Mouse (Mus musculus): Measurements from ENCODE around the gene Olig2. TPM values are rescaled to one million over a fixed set of nuclear protein-coding genes. Genes with fewer than 3 reads are reported as not detected.

The Olig2 gene
- polyA plus RNA-seq, 1 experiment = not detected

DNA sequence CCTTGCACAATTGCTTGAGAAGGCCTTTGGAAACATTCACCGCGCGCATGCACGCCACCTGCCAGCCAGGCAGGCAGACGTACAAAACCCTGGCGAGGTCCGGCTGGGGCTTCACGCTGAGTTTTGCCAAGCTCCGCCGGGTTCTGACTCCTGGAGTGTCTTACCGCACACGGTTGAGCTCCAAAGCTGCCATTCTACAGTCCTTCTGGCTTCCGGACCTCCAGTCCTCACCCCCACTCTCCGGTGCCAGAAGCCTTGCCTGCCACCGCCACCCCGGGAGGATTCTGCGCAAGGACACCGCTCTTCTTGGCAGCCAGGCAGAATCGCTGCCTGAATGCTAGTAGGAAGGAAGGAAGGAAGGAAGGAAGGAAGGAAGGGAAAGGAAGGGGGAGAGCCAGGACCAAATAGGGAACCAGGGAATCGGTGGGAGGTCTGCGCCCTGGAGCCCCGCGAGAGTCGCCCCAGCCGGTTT is 3.0 kb upstream of the Olig2 start:
- H3K27me3 ChIP-seq (ENCODE audit: control insufficient read depth, insufficient read depth, low read length) = peaks cover 80% of the 10 kb centered on the region
- TF ChIP-seq CTCF (IDR thresholded peaks at IDR 0.05; ENCODE audit: extremely low read depth, insufficient read length, insufficient replicate concordance, low read depth, low read length) = no peak
- H3K36me3 ChIP-seq (ENCODE audit: control insufficient read depth, insufficient read depth, low read length) = no peaks in the 10 kb centered on the region

DNA sequence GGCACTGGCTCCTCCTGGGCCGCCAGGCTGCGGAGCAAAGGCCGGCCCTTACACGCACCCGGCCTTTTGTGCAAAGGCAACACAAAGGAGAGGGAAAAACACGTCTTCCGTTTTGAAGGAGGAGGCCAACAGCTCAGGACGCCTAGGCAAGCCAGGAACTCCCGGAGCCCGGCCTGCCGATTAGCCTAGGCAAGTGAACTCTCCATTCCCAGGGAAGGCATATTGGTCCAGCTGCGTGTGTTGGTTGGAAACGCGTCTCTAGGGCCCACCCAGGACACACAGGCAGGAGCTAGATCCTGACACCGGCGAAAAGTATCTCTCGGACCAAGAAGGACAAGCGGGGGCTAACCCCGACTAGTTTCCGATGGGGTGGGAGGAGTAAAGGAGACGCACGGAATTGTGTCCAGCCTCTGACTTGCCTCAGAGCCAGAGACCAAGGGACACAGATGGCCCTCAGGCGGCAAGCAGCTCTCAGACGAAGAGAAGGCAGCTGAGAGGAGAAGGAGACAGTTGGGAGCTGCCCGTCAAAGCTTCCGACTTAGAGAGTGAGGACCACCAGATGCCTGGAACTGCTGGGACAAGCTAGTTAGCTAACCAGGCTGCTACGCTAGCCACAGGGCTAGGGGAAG is 2.5 kb upstream of the Olig2 start:
- no peak for TF ChIP-seq CTCF (IDR thresholded peaks at IDR 0.05; ENCODE audit: extremely low read depth, insufficient read length, insufficient replicate concordance, low read depth, low read length)
- no peak for TF ChIP-seq POLR2A (IDR thresholded peaks at IDR 0.05; ENCODE audit: low read depth, low read length)
- H3K27ac ChIP-seq (ENCODE audit: insufficient read depth, low read depth, low read length) = no peak overlapping the region
- peaks cover 3% of the 10 kb centered on the region; the same call in 1 of the 2 replicates for H3K4me1 ChIP-seq (ENCODE audit: control insufficient read depth, insufficient read depth, insufficient read length, low read length)
- peaks cover 81% of the 10 kb centered on the region for H3K27me3 ChIP-seq (ENCODE audit: control insufficient read depth, insufficient read depth, low read length)
- WGBS = 2% methylated on average over 27 of the region's 27 CpGs
- no peaks in the 10 kb centered on the region for H3K36me3 ChIP-seq (ENCODE audit: control insufficient read depth, insufficient read depth, low read length)
- H3K4me3 ChIP-seq (ENCODE audit: low read depth, low read length) = no peak overlapping the region

More for the DNA sequence above, 3.0 kb upstream of the Olig2 start:
- 2% methylated on average over 25 of the region's 25 CpGs for WGBS
- Histone ChIP-seq H3K27ac (ENCODE audit: insufficient read depth, low read depth, low read length) (no peak overlapping the region), H3K4me1 (ENCODE audit: control insufficient read depth, insufficient read depth, insufficient read length, low read length) (peaks cover 3% of the 10 kb centered on the region; the same call in 1 of the 2 replicates), H3K4me3 (ENCODE audit: low read depth, low read length) (no peak overlapping the region)

DNA sequence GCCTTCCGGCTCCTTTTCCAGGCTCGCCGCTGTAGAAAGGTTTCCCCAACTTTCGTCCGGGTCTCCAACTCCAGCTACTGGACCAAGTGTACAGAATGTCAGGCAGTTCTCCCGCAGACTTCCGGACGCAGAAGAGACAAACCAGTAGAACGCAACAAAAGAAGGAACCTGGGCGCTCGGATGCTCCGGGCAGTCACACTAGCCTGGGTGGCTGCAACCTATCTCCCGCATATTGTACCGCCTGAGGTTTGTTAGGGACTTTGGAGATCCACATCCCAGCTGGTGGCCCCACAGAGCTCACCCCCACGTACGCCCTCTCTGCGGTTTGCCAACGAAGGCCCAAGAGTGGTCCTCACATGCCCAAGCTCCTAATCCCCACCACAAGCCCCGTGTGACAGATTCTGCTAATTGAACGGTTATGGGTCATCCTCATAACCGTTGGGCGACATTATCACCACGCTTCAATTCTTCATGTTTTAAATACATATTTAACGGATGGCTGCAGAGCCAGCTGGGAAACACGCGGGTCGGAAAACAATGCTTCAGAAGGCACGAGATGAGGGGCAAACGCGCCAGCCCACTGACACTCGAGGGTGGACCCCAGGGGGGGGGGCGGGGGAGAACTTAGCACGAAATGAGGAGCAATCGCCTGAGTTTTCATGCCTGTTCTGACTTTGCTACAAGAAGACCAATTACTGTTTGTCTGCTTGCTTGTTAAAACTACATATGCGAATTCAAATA is 1.8 kb upstream of the Olig2 start:
- no peak overlapping the region for H3K27ac ChIP-seq (ENCODE audit: insufficient read depth, low read depth, low read length)
- H3K36me3 ChIP-seq (ENCODE audit: control insufficient read depth, insufficient read depth, low read length) = no peaks in the 10 kb centered on the region
- H3K27me3 ChIP-seq (ENCODE audit: control insufficient read depth, insufficient read depth, low read length) = peaks cover 87% of the 10 kb centered on the region
- H3K4me1 ChIP-seq (ENCODE audit: control insufficient read depth, insufficient read depth, insufficient read length, low read length) = peaks cover 3% of the 10 kb centered on the region; the same call in 1 of the 2 replicates
- H3K4me3 ChIP-seq (ENCODE audit: low read depth, low read length) = no peak overlapping the region
- TF ChIP-seq CTCF (IDR thresholded peaks at IDR 0.05; ENCODE audit: extremely low read depth, insufficient read length, insufficient replicate concordance, low read depth, low read length) (no peak), POLR2A (IDR thresholded peaks at IDR 0.05; ENCODE audit: low read depth, low read length) (no peak)
- WGBS = 5% methylated on average over 35 of the region's 35 CpGs

DNA sequence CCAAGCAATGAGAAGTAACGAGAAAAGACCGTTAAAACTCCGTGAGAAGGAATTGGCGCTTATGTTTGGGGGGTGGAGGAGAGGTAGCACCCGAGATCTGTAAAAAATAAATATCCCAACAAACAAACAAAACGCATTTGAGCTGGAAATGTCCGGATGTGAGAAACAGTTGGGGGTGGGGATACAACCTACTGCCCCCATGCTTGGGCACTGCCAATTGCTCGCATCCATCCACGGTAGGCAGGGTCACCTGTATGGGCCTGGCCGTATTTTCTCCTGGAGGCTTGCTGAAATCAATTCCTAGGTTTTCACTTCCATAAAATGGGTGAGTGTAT is 1.2 kb upstream of the Olig2 start:
- H3K4me3 ChIP-seq (ENCODE audit: low read depth, low read length) = no peak overlapping the region
- H3K27ac ChIP-seq (ENCODE audit: insufficient read depth, low read depth, low read length) = no peak overlapping the region
- H3K27me3 ChIP-seq (ENCODE audit: control insufficient read depth, insufficient read depth, low read length) = peaks cover 91% of the 10 kb centered on the region
- peaks cover 3% of the 10 kb centered on the region; the same call in 1 of the 2 replicates for H3K4me1 ChIP-seq (ENCODE audit: control insufficient read depth, insufficient read depth, insufficient read length, low read length)
- TF ChIP-seq POLR2A (IDR thresholded peaks at IDR 0.05; ENCODE audit: low read depth, low read length) (no peak), CTCF (IDR thresholded peaks at IDR 0.05; ENCODE audit: extremely low read depth, insufficient read length, insufficient replicate concordance, low read depth, low read length) (no peak)
- 11% methylated on average over 10 of the region's 10 CpGs for WGBS
- H3K36me3 ChIP-seq (ENCODE audit: control insufficient read depth, insufficient read depth, low read length) = no peaks in the 10 kb centered on the region

DNA sequence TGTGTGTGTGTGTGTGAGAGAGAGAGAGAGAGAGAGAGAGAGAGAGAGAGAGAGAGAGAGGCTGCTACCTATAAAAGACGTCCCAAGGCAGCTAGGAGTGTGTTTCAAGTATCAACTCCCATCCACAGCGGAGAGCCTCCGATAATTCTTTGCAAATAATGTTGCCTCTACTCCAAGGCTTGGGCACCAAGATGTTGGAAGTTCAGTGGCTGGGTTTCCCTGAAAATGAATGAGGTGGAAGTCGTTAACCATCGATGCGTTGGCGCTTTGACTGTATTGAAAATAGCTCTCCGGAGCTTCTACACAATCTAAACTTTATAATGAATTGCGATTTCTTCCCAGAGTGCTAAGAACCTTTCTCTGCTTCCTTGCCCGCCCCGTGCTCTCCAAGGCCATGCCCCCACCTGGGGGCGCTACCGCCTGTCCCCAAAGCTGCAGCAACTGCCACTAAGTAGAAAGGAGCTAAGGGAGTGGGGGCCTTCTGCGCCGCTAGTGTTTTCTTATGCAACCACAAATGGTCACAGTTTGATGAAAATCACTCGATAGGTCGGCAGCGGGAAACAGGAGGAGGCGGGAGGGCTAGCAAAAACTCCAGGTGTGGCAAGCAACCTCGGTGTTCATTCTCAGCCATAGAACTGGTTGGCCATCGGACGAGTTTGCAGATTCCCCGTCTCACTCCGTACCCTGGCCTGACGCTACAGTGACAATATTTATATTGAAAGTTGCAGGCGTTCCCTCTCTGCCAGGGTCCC is 600 bp upstream of the Olig2 start:
- Histone ChIP-seq H3K4me3 (ENCODE audit: low read depth, low read length) (peak overlapping the region; percentile 13), H3K36me3 (ENCODE audit: control insufficient read depth, insufficient read depth, low read length) (no peaks in the 10 kb centered on the region), H3K4me1 (ENCODE audit: control insufficient read depth, insufficient read depth, insufficient read length, low read length) (peaks cover 3% of the 10 kb centered on the region; the same call in 1 of the 2 replicates), H3K27me3 (ENCODE audit: control insufficient read depth, insufficient read depth, low read length) (peaks cover 89% of the 10 kb centered on the region), H3K27ac (ENCODE audit: insufficient read depth, low read depth, low read length) (no peak overlapping the region)
- TF ChIP-seq POLR2A (IDR thresholded peaks at IDR 0.05; ENCODE audit: low read depth, low read length) (no peak), CTCF (IDR thresholded peaks at IDR 0.05; ENCODE audit: extremely low read depth, insufficient read length, insufficient replicate concordance, low read depth, low read length) (no peak)
- 3% methylated on average over 26 of the region's 26 CpGs for WGBS

DNA sequence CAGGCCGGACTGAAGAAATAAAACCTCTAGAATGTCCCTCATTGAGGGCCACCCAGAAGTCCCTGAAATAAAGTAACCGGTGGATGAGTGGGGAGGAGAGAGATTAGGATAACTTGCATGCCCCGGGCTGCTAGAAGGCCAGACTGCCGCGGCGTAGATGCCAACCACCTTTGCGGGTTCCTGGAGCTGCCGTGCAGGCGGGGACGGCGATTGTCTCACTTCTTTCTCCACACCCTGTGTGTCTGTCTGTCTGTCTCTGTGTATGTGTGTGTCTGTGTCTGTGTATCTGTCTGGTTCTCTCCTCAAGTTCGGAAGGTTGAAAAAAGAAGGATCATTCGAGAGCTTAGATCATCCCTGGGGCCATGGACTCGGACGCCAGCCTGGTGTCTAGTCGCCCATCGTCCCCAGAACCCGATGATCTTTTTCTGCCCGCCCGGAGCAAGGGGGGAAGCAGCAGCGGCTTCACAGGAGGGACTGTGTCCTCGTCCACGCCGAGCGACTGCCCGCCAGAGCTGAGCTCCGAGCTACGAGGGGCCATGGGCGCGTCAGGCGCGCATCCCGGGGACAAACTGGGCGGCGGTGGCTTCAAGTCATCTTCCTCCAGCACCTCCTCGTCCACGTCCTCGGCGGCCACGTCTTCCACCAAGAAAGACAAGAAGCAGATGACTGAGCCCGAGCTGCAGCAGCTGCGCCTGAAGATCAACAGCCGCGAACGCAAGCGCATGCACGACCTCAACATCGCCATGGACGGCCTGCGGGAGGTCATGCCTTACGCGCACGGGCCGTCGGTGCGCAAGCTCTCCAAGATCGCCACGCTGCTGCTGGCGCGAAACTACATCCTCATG is 1.0 kb downstream of the Olig2 start:
- TF ChIP-seq POLR2A (IDR thresholded peaks at IDR 0.05; ENCODE audit: low read depth, low read length) (no peak), CTCF (IDR thresholded peaks at IDR 0.05; ENCODE audit: extremely low read depth, insufficient read length, insufficient replicate concordance, low read depth, low read length) (no peak)
- WGBS = 3% methylated on average over 60 of the region's 60 CpGs
- Histone ChIP-seq H3K36me3 (ENCODE audit: control insufficient read depth, insufficient read depth, low read length) (no peaks in the 10 kb centered on the region), H3K27ac (ENCODE audit: insufficient read depth, low read depth, low read length) (no peak overlapping the region), H3K4me3 (ENCODE audit: low read depth, low read length) (no peak overlapping the region), H3K27me3 (ENCODE audit: control insufficient read depth, insufficient read depth, low read length) (peaks cover 83% of the 10 kb centered on the region), H3K4me1 (ENCODE audit: control insufficient read depth, insufficient read depth, insufficient read length, low read length) (peaks cover 3% of the 10 kb centered on the region; the same call in 1 of the 2 replicates)
